Mouse (Mus musculus) frontal cortex, adult 2 months (tissue): ENCODE measurements around the gene Egfem1. TPM values are rescaled to one million over a fixed set of nuclear protein-coding genes. Genes with fewer than 3 reads are reported as not detected.

Source experiments
- DNase-seq, 2 experiments: peaks; one replicate each; pipeline ENCODE4 v3.0.0; 2022; ENCODE audit warnings: low spot score in 1 of 2; ENCODE audit errors: extremely low spot score in 1 of 2
- polyA plus RNA-seq: library from polyadenylated mRNA; depleted of rRNA; stranded (reverse); fragments of >200 nt; gene quantifications from 2 replicates; pipeline ENCODE4 v1.2.3, GENCODE M21; 2012

The Egfem1 gene
- polyA plus RNA-seq, 1 experiment = 12.3 TPM

DNA sequence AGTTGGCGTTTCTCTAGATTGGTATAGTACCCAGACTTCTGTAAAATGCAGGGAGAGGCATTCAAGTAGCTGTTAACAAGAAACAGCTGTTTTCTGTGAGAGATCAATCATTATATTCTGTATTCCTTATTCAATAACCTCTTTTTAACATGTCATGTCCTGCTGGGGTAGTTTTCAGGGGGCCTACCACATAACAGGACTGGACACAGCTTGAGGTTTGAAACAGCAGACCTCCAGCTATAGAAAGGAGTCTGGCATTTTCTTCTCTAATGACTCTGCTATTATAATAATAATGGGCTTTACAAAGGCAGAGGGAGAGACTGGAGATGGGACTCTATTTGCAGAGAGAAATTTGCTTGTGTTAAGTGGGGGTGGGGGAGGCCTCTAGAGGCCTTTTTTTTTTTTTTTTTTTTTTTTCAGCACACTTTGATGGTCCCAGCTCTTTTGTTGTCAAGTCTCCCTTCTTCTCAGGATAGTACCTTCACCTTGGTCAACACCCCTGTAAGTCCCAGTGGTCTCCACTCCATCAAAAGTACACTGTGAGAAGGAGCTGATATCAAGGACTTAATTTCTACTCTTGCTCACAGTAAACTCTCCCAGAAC, 459.8 kb downstream of the Egfem1 start:
- no peak for DNase-seq

DNA sequence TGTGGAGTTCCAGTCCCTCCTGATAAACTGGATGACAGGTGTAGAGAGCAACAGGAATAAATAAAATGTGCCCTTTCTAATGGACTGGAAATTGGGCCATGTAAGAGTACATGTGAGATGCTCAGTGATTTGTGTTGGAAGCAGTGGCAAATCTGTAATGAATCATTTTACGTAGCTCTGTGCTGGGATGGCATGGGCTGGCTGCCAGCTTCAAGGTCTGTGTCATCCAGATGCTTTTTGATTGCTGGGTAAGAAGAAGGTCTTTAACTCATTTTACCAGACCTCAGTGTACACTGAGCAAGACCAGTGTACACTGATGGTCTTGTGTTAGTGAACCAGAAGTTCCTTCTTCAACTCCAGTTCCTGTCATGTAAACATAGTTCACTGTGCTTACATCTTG, 462.2 kb downstream of the Egfem1 start:
- no peak for DNase-seq

DNA sequence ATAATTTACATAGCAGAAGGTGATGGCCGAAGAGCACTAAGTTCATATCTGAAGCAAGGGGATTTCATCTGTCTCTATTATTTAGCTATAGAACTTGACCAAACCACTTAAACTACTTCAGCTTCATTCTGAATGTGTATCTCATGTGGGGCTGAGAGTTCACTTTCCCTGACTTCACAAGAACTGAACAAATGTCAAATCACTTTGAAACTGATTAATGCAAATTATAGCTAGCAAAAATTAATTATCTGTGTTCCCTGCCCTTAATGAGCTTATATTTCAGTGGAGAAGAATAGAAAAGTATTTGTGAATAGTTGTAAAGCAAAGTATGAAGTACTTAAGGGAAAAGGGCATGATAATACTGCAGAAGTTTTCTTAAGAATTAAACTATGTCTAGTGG, 481.3 kb downstream of the Egfem1 start:
- no peak for DNase-seq

DNA sequence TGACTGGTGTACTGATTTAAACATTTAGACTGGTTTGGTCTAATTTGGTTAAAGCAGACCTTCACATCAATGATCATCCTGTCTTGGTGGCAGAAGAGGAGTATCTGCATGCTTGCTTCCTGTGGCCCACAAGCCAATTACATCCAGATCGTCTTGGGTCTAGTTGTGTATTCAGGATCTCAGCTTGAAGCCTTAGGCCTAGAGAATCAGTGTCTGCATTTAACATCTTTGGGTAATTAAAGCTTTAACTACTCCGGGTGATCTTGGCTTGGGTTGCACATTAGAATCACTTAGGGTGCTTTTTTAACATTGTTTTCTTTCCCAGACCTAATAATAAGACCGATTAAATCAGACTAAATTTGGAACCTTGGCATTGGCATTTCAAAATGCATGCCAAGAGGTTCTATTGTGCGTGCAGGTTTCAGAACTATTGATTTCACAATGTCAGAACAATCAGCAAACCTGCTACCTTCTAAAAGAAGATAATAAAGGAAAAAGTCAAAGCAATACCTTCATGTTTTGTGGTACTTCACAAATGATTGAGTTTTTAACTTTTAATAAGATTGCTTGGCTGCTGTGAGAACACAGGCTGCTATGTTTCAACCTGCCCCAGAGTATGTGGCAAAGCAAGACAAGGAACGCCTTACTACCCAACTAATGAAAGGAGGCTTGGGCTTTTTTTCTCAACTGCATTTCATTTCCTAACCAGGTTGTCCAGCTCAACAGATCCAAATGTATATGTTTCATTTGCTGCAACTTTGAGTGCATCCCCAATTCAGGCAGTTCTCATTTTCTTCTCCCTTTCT, 496.4 kb downstream of the Egfem1 start:
- DNase-seq = no peak

DNA sequence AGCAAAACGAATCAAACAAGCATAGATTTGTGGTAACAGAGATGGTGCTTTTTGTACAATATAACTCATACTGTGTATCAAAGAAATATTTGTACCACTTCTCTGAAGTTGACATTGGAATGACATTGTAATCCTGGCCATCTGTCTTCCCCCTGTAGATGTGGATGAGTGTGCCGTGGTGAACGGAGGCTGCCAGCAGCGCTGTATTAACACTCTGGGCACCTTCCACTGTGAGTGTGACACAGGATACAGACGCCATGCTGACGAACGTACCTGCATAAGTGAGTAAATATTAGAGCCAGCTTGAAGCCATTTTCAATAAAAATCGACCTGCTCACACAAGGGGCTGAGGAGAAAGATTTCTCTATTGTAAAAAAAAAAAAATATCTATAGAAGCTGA, 500.9 kb downstream of the Egfem1 start:
- no peak for DNase-seq

DNA sequence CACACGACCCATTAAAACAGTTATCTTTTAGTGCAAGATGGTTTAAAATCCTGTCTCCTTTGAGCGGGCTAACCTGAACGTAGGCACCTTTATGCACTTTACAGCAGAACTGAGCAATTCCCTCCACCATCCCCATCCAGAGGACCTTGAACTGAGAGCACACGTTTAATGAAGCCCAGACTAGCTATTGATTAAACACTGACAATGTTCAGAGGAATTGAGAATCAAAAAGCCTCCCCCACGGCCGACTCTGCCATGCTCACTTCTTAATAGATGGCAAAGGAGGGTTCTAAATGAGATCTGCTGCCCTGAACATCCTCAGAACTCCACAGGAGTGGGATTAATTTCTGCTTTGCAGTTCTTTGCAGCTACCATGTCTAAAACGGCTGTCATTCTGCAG, 520.3 kb downstream of the Egfem1 start:
- no peak for DNase-seq

DNA sequence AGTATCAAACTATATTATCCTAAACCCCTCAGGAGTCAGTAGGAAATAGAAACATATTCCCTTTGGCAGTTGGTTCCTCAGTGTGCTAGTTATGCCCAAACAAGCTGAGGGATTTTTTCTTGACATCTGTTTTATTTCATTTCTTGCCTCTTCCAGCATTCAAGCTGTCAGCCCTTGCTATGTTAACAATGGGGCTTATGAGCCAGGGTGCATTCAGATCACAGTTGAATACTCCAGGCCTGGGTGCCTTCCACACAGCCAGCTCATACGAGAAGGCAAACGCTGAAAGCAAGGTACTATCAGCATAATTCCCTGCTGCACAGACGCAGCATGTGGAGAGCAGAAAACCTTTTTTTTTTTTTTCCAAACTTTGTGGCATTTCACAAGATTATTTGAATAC, 526.9 kb downstream of the Egfem1 start:
- no peak for DNase-seq

DNA sequence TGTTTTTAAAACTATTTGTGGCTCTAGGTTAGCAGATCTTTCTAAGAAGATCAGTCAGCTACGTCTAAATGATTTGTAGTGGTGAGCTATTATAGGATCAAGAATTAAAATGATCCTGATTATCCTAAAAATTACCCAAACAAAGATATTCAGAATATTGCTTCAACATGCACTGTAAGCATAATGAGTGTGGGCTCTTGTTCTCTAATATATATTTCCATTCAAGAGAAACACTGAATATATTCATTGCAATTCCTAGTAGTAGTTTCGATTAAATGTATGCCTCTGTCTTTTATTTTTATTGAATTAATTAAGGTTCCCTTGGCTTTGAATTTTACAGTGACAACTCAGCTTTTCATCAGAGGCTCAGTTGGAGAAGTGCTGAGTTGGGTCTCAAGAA, 527.4 kb downstream of the Egfem1 start:
- DNase-seq = no peak

DNA sequence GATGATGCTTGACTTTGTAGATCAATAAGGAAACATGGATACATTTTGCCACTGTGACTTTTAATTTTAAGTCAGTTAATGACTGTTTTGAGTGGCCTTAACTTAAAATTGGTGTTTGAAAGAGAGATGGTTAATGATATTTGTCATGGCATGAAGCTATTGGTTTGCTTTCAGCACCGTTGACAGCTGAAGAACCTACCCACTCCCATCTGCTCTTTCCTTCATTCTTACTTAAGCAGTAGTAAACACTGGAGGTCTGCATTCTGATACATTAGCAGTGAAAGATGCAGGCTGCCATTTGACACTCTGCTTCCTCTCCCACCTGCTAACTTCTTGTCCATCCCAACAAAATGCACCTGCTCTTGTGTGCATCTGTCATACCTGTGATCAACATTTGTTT, 537.8 kb downstream of the Egfem1 start:
- DNase-seq = no peak

DNA sequence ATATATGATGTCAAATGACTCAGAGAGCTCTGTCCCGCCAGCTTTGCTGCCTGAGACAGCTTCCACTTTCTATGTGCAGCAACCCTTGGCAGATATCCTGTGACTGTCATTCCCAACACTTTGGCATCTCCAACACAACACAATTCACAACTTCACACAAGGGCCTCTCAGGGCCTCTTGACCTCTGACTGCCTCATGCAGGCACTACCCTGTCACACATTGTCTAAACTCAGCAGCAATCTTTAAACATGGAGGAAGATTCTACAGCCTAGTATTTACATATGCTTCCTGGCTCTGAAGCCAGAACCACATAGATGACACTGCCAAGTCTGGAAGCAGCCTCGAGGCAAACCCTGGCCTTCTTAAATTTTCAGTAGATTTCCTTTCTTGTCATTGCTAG, 558.0 kb downstream of the Egfem1 start:
- peak in 1 of 2 experiments; percentile 2 for DNase-seq

DNA sequence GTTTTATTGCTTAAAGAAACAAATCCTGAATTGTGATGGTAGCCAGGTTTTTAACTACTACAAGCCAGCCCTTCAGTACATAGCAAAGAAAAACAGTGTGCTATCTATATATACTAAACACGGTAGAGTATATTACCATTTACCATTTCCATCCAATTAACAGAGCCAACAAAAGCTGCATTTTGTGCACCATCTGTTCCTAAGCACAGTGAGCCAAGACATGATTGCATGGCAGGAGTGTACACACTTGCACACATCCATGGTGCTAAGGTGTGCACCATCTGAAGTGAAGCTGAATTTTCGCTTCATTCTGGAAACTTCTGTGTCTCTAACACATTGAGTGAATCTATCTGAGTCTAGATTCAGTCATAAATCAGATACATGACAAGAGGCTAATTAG, 585.0 kb downstream of the Egfem1 start:
- no peak for DNase-seq

DNA sequence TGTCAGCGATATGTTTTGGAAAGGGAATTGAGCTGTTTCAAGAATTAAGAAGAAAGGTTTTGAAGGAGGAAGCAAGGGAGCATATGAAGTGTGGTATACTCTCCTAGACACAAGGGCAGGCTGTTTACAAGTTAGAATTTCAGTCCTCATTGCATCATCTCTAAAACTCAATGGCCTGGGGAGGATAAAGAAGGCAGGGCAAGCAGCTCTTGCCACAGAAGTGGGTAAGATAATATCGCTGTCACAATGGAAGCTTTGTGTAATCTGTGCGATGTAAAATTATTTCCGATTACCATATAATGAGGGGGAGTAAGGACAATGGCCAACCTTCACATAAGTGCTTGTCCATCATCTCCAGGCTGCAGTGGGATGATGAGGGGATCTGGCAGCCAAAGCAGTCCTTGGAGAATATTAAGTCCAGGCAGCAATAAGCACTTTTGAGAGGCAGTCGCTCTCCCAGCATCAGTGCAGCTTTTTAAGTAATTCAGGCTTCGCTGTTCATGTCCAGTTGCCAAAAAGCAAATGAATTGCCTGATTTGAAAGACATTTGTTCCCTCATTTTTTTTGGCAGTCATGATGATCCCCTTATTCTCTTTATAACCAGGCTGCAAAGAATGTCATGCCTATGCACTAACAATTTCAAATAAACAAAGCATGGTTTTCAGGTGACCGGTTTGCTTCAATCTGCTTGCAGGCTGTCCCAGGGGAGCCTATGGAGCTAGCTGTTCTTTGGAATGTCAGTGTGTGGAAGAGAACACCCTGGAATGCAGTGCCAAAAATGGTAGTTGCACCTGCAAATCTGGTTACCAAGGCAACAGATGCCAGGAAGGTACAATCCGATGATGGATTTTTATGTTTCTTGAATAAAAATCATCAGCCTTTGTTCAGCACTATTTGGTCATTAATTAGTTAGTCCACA, 607.8 kb downstream of the Egfem1 start:
- DNase-seq = no peak

DNA sequence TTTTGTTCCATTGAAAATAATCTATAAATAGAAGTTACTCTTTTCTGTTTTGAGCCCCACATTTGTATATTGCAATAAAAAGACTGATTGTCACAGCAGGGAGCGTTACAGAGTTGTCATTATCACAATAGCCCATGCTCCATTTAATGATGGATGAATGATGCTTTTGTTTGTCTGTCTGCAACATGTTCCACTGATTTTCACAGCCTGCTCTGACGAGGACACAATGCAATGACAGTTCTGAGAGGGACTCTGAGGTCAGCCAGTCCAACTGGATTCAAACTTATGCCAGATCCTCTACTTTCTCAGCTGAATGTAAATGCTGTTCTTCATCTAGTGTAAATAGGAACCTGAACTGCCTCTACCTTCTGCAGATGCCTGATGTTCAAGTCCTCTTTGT, 619.3 kb downstream of the Egfem1 start:
- DNase-seq = peak in 1 of 2 experiments; percentile 11

DNA sequence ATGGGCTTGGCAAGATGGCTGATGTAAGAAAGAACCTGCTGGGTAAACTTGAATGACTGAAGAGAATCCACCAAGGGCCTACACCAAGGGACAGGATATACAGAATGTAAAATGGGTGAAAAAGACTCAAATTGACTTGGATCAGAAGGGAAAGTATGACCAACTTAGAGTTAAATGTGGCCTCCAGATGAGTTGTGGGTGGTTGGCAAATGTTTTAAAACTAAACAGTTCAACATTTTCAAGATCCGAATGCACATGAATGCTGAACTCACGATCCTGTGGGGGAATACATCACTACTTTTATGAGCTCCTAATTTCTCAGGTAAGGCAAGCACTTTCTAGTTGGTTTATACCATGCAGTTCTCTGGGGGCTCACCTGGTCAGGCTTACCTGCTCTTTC, 625.0 kb downstream of the Egfem1 start:
- DNase-seq = peak in 1 of 2 experiments; percentile 26

DNA sequence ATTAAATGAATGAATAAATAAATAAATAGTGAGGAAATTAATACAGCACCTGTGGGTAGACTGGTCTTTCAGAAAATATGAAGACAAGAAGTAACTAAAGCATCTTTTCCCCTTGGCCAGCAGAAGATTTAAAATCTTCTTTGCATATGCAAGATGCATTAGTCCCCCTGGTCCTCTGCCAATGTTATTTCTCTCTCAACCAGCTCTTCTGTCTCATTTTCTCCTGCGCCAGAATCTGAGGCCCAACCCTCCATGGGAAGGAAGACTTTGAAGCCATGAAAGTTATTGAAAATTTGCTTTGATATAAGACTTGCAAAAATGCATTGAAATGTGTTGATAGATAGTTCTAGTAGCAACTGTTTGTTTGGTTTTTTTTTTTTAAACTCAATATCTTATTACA, 625.6 kb downstream of the Egfem1 start:
- DNase-seq = no peak

DNA sequence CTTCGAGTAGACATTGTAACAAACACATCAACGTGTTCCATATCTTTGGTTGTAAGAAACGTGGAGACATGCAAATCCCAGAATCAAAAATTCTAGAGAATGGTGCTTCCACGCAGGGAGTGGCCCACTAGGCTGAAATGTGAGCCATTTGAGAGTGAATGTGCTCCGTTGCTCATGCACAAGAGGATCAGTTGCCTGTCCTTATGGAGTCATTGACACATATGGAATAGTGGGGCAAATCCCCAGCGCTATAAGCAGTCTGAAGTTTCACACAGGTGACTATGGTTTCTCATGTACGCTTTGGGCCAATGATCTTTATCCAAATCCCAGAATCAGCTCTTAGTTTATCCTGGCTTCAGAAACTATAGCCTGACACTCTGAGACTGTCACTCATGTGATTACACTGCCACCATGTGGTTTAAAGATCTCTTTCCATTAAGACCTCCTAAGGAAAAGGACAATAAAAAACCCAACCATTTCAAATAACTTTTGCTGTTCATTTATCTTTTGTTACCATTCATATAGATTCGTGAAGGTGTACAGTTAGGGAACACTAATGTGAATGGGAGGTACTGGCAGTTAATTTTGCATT, 644.6 kb downstream of the Egfem1 start:
- DNase-seq = peak in 1 of 2 experiments; percentile 79

DNA sequence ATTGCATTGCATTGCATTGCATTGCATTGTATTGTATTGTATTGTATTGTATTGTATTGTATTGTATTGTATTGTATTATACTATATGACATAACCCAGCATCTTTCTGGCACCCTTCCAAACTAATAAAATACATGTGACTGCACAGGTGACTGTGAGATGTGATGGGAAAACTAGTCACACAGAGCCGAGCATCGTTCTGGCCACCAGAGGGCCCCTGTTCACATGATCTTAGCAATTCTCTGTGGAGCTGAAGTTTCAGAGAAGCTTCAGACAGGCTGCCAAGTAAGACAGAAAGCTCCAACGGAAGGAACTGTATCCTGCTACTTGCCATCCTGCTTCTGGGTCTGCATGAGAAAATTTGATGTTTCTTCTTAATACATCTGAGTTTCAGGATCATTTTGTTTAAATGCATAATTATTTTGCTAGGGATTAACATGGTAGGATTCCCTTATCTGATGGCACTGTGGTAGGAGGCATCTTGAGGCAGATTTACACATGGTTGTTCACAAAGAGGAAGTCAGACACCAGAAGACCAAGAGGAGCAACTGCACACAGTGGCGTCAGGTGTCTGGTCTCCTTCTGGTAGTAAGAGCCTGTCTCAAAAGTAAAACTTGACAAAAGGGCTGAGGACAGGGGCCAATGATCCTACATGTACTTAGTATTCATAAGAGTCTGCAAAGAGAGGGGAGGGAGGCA, 648.4 kb downstream of the Egfem1 start:
- peak; percentile 35 to 65 for DNase-seq

DNA sequence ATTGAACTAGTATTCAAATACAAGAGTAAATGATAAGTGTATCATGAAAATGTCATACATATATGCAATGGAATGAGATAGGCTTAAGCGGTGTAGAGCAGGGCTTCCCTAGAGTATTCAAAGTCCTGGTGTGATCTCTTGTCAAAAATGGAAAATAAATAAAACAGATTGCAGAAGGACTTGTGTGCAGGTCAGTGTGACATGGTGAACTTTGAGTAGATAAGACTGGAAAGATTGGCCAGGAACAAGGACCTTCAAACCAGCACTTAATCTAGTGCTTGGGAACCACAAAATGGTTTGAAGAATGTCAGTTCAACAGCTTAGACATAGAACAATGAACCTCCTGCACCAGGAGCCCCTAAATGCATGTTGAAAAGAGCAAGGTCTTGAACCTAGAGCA, 649.7 kb downstream of the Egfem1 start:
- DNase-seq = no peak

DNA sequence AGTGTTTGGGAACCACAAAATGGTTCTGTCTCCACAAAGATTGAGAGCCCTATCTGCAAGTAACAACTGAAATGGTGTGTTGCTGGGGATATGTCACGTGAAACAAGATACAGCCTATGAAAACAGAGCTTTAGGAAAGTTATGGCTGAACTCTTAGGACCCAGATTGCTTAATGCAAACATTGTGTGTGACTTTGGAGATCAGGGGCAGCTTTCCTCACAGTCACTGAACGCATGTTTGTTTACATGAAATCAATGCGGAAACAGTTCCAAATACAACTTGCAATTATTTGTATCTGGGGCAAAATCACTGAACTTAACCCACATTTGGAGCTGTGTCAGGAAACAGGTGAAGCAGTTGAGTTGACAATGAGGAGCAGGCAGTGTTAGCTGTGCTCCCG, 650.8 kb downstream of the Egfem1 start:
- DNase-seq = no peak

DNA sequence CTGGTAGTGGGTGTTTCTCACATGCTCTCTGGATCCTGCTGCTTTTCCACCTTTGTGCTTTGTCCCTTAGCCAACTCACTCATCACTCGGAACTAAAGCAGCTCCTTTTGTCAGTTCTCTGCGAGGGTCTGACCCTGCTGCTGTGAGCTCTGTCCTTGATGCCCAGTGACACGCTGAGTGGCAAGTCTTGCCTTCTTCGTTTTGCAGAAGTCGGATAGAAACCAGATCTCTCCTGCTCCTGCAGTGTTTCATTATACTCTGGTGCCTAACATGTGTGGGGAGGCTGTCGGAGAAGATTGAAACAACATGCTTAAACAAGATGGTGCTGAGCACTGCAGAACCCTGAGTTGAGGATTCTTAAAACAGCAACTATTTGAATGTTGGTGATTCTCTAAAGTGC, 652.4 kb downstream of the Egfem1 start:
- no peak for DNase-seq
